Mouse (Mus musculus) ES-Bruce4 (cell line): ENCODE data around the gene Cep68.

ENCODE experiments used
- CTCF ChIP-seq: IDR thresholded peaks from one replicate; pipeline ENCODE4 v1.8.1; 2011; ENCODE audit warnings: low read depth, low read length
- POLR2A ChIP-seq: IDR thresholded peaks from one replicate; pipeline ENCODE4 v1.8.1; 2011; ENCODE audit warnings: low read length; ENCODE audit not compliant: insufficient read depth

DNA sequence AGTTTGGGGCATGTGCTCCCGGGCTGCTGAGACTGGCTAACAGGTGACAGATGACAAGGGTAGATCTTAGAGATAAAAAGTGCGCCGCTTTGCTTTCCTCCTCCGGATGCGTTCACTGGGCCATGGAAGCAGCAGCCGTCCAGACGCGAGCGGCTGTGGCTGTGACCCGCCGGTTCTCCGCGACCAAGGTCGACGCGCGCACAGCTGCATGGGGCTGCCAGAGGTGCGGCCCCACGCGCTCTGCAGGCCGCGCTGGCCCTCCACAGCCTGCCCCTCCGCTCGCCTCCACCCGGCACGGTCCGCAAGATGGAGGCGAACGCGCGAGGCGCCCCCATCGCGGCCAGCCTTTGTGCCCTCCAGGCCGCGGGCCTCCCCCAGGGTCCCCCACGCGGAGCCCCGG lies 389 bp downstream of the Cep68 start:
- TF ChIP-seq CTCF (no peak), POLR2A (no peak)
